Mouse (Mus musculus) MEL (cell line): ENCODE results near the gene Gm20662.

Source experiments
- CTCF ChIP-seq, 3 experiments: IDR thresholded peaks in 2 of 3; conservative IDR thresholded peaks in 1 of 3; 2 replicates each; pipeline ENCODE4 v1.5.1; 2011 to 2012; ENCODE audit warnings: low read length in 3 of 3, low read depth in 2 of 3, mild to moderate bottlenecking in 2 of 3, improper control_type of control experiment in 1 of 3, inconsistent platforms in 1 of 3, mixed read lengths in 1 of 3, moderate library complexity in 1 of 3; ENCODE audit not compliant: control insufficient read depth in 1 of 3, insufficient read depth in 1 of 3, poor library complexity in 1 of 3, severe bottlenecking in 1 of 3
- ELF1 ChIP-seq: IDR thresholded peaks from 2 replicates; pipeline ENCODE4 v1.6.1; 2014; ENCODE audit warnings: low read depth, mild to moderate bottlenecking, inconsistent platforms, low read length, improper control_type of control experiment, moderate library complexity
- EP300 ChIP-seq, 2 experiments: IDR thresholded peaks; 2 replicates each; pipeline ENCODE4 v1.6.1; 2011; ENCODE audit warnings: improper control_type of control experiment in 2 of 2, low read length in 2 of 2, low read depth in 1 of 2, mild to moderate bottlenecking in 1 of 2
- GATA1 ChIP-seq: IDR thresholded peaks from 2 replicates; pipeline ENCODE4 v1.6.1; 2011; ENCODE audit warnings: low read depth, low read length, improper control_type of control experiment
- HCFC1 ChIP-seq: IDR thresholded peaks from 2 replicates; pipeline ENCODE4 v1.6.1; 2012; ENCODE audit warnings: low read depth, mild to moderate bottlenecking, inconsistent platforms, low read length, improper control_type of control experiment, moderate library complexity
- MAX ChIP-seq: IDR thresholded peaks from 2 replicates; pipeline ENCODE4 v1.6.1; 2011; ENCODE audit warnings: low read length, improper control_type of control experiment
- MYC ChIP-seq: IDR thresholded peaks from 2 replicates; pipeline ENCODE4 v1.6.1; 2011; ENCODE audit warnings: low read depth, mild to moderate bottlenecking, low read length, improper control_type of control experiment, moderate library complexity
- POLR2A ChIP-seq, 2 experiments: IDR thresholded peaks; 2 replicates each; pipeline ENCODE4 v1.6.1; 2011 to 2012; ENCODE audit warnings: low read length in 2 of 2, mild to moderate bottlenecking in 2 of 2, control low read depth in 1 of 2, improper control_type of control experiment in 1 of 2, low read depth in 1 of 2, moderate library complexity in 1 of 2; ENCODE audit not compliant: control insufficient read depth in 1 of 2, insufficient read depth in 1 of 2, poor library complexity in 1 of 2
- TBP ChIP-seq: IDR thresholded peaks from 2 replicates; pipeline ENCODE4 v1.8.0; 2011; ENCODE audit warnings: low read depth, low read length, improper control_type of control experiment
- USF1 ChIP-seq: IDR thresholded peaks from 2 replicates; pipeline ENCODE4 v1.6.1; 2014; ENCODE audit warnings: low read depth, mild to moderate bottlenecking, inconsistent platforms, low read length, improper control_type of control experiment, moderate library complexity
- USF2 ChIP-seq, 2 experiments: IDR thresholded peaks; 2 replicates each; pipeline ENCODE4 v1.6.1; 2011 to 2012; ENCODE audit warnings: improper control_type of control experiment in 2 of 2, low read length in 2 of 2, borderline replicate concordance in 1 of 2, inconsistent platforms in 1 of 2, low read depth in 1 of 2, mild to moderate bottlenecking in 1 of 2; ENCODE audit not compliant: insufficient read depth in 1 of 2
- ZNF384 ChIP-seq: IDR thresholded peaks from 2 replicates; pipeline ENCODE4 v1.6.1; 2012; ENCODE audit warnings: low read depth, mild to moderate bottlenecking, inconsistent platforms, low read length, improper control_type of control experiment

DNA sequence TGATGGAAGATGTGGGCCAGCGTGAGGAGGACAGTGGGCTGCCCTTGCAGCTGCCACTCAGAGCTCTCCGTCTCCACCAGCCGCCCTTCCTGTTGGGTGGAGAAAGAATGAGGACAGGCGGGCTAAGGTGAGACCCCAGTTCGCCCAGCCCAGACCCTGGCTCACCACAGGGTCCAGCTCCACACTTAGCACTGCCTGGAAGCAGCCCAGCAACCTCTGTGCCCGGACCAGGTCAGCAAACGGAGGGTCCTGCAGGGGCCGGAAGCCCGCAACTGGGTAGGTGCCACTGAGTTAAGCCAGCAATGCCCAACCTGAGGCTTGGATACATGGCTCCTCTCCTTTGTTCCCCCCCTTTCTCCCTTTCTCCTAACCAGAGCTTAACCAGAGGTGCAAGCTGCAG, 72.9 kb downstream of the Gm20662 start:
- no peak for TF ChIP-seq CTCF (IDR thresholded peaks at IDR 0.05 in 2 of 3, conservative IDR thresholded peaks at IDR 0.05 in 1 of 3; ENCODE audit: control insufficient read depth in 1 of 3, insufficient read depth in 1 of 3, low read depth in 2 of 3, low read length in 3 of 3, poor library complexity in 1 of 3, severe bottlenecking in 1 of 3)
- no peak for TF ChIP-seq USF1
- no peak for TF ChIP-seq GATA1
- TF ChIP-seq USF2 (IDR thresholded peaks at IDR 0.05; ENCODE audit: borderline replicate concordance in 1 of 2, insufficient read depth in 1 of 2, low read depth in 1 of 2, low read length in 2 of 2), result no peak
- TF ChIP-seq ZNF384, result no peak
- TF ChIP-seq ELF1, result no peak
- no peak for TF ChIP-seq POLR2A (IDR thresholded peaks at IDR 0.05; ENCODE audit: control insufficient read depth in 1 of 2, insufficient read depth in 1 of 2, low read depth in 1 of 2, low read length in 2 of 2, poor library complexity in 1 of 2)
- no peak for TF ChIP-seq MYC
- TF ChIP-seq TBP, result no peak
- no peak for TF ChIP-seq EP300 (IDR thresholded peaks at IDR 0.05; ENCODE audit: low read depth in 1 of 2, low read length in 2 of 2)
- no peak for TF ChIP-seq HCFC1
- TF ChIP-seq MAX, result no peak
